Mouse (Mus musculus): ENCODE data around the gene Gm8909.
"Not testable (repeated sequence)": the region's sequence is repeated elsewhere in the genome, so short reads cannot be mapped to it uniquely, and the experiment has no call there.

DNA sequence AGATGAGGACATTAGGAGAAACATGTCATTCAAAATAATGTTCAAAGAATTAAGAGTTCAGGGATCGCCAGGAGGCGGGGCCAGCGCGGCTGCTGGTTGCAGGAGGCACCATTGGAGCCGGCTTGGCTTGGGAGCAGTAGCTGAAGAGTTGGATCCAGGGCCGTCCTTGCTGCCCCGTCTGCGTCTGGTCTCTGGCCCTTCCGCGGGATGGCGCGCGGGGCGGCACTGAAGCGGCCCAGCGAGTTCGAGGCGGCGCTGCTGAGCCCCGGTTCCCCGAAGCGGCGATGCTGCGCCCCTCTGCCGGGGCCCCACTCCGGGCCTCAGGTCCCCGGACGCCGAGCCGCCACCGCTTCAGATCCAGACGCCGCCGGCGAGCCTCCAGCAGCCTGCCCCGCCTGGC is 10.6 kb downstream of the Gm8909 start:
- not testable (repeated sequence) for TF ChIP-seq CTCF (IDR thresholded peaks at IDR 0.05; ENCODE audit: extremely low read depth, insufficient read depth, insufficient read length, insufficient replicate concordance); POLR2A (IDR thresholded peaks at IDR 0.05; ENCODE audit: low read depth, low read length)
